ENCODE assay signal across 8 mouse cellular contexts in the genomic region with DNA sequence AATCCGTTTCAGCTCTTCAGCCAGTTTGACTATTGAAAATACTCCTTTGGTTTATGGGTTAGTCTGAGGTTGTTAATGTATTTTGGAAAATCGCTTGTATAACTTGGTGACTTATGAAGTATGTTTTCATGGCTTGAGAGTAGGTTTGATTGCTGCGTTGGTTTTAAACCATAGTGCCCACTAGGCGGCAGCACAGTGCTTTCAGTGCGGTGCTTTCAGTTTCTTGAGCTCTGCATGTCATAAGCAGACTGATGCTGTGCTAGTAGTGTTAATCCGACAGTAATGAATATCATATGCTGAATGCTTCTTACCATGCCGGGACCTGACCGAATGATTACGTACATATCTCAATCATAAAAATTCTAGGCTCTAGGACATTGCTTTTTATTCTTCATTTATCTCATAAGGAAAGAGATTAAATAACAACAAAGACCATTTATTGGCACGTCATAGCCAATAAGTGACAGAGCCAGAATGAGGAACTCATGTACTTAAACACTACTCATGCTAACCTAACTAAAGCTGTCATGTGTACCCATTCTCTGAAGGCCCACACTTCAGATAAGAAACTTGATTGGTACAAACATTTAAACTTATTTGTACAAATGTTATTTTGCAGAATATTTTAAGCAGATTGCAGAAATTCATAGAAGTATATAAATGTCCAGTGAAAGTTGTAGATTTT. TPM values are rescaled to one million over a fixed set of nuclear protein-coding genes. Genes with fewer than 3 reads are reported as not detected.
DNase-seq lines count a peak whose midpoint lies in the region; ATAC-seq and TF ChIP-seq lines count a peak whose summit lies in the region.

No protein-coding gene starts in this region.

- TF ChIP-seq CTCF in G1E (IDR thresholded peaks at IDR 0.05; ENCODE audit: low read depth, low read length) = peak; percentile 47; the same call in 1 of the 2 replicates

- DNase-seq in G1E (ENCODE audit: low spot score) = peak; percentile 9
- peak; percentile 90 for DNase-seq in brain, adult 2 months (ENCODE audit: low read depth, low spot score)
- DNase-seq in heart, postnatal 25 days (ENCODE audit: low spot score) = peak; percentile 6
- peak; percentile 76 for DNase-seq in layer of hippocampus, adult 9-10 months (ENCODE audit: low spot score)
- DNase-seq in lung, postnatal 4 days = peak; percentile 60 to 77
- peak; percentile 83 to 89 for DNase-seq in right cerebral cortex, postnatal 10 days (ENCODE audit: low spot score in 2 of 2)
- peak; percentile 74 for DNase-seq in urinary bladder, postnatal 14 days (ENCODE audit: low spot score)

- 0 out of 2 replicates have a peak, but pooled peaks cover 2% of the 10 kb centered on the region for H3K4me1 ChIP-seq in G1E (ENCODE audit: insufficient read depth, low read depth, low read length)

- no peak for ATAC-seq in G1E (ENCODE audit: extremely low read depth, insufficient number of reproducible peaks, low FRiP score, poor library complexity, severe bottlenecking)
- ATAC-seq in erythroid progenitor cell, adult 5-6 weeks (replicated peaks; ENCODE audit: low FRiP score, poor library complexity, severe bottlenecking) = peak; percentile 59; the same call in 1 of the 2 replicates

- no peak overlapping the region for H3K4me3 ChIP-seq in G1E (ENCODE audit: low read depth, low read length)

- no peaks in the 10 kb centered on the region for H3K9me3 ChIP-seq in G1E (replicated peaks)

- intact Hi-C loops in heart, postnatal 25 days (cut with DNase I) = loop anchor here (1.0 to 2.0 kb wide), 2 partner anchors 301 to 342 kb away; no protein-coding TSS in a partner anchor

- H3K36me3 ChIP-seq in G1E (replicated peaks) = no peaks in the 10 kb centered on the region

- H3K27me3 ChIP-seq in G1E (ENCODE audit: insufficient read depth, low read length) = peaks cover 8% of the 10 kb centered on the region; the same call in 1 of the 2 replicates

RNA-seq across cellular contexts. Expression of gene Ccdc73, which starts 20.4 kb away (rescaled TPM):
- total RNA-seq in G1E (2014; fragmentation: Nextera tagmentation) (17.7 TPM in 1 of 2 replicates, not detected in the other), G1E (2017) (31.5 and 34.6 TPM in 2 replicates)
- 0.42 and 0.66 TPM in 2 replicates for polyA plus RNA-seq in G1E (2012)
- total RNA-seq in erythroid progenitor cell, adult 5-6 weeks (2015; ENCODE audit: low replicate concordance) = 21.0 TPM in 1 of 2 replicates, not detected in the other
- 1.3 and 10.3 TPM in 2 replicates for total RNA-seq in erythroid progenitor cell, adult 5-6 weeks (2017; ENCODE audit: low replicate concordance)
- 1 to 10 TPM; 3.9 to 4.2 TPM for total RNA-seq in heart, postnatal 25 days (2021)

RNA-seq across cellular contexts. Expression of gene Prrg4, which starts 38.3 kb away (rescaled TPM):
- total RNA-seq in G1E (2014; fragmentation: Nextera tagmentation) (not detected in 2 replicates), G1E (2017) (0.05 TPM in 1 of 2 replicates, not detected in the other)
- not detected in 2 replicates for polyA plus RNA-seq in G1E (2012)
- 0.36 TPM in 1 of 2 replicates, not detected in the other for total RNA-seq in erythroid progenitor cell, adult 5-6 weeks (2015; ENCODE audit: low replicate concordance)
- 0.08 TPM in 1 of 2 replicates, not detected in the other for total RNA-seq in erythroid progenitor cell, adult 5-6 weeks (2017; ENCODE audit: low replicate concordance)
- 1 to 10 TPM in 1 of 2 experiments, under 1 TPM in 1; 0.78 to 1.4 TPM for total RNA-seq in heart, postnatal 25 days (2021)

Comparison
In these comparisons a context has a peak if more than half of its experiments do, and no peak if none do; other contexts are left out.
1. DNase-seq: peak in every context shown above with its lines; median percentile 90 in brain, adult 2 months; 86 in right cerebral cortex, postnatal 10 days; 76 in layer of hippocampus, adult 9-10 months; 74 in urinary bladder, postnatal 14 days; 68 in lung, postnatal 4 days; 9 in G1E; 6 in heart, postnatal 25 days.